Mouse (Mus musculus): ENCODE data around the gene Dctd.
"Not testable (repeated sequence)": the region's sequence is repeated elsewhere in the genome, so short reads cannot be mapped to it uniquely, and the experiment has no call there.

Gene Dctd

DNA sequence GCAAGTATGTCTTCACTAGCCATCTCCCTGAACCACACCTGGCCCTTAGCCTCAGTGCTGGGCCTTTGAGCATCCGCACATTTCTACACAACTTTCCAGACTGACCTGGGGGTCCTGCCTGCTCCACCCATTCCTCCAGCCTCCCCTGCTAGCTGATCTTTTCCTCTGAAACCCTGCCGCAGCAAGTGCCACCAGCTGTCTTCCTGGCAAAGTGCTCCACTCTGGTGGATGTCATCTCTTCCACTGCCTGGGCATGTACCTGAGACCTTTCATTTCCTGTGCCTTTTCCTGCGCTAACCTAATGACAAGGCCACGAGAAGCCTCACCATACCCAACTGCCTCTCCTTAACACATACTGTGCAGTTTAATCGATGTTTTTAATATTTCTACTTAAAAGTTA lies 46.9 kb downstream of the Dctd start:
- DNase-seq (ENCODE audit: low read depth, low spot score) = no peak

DNA sequence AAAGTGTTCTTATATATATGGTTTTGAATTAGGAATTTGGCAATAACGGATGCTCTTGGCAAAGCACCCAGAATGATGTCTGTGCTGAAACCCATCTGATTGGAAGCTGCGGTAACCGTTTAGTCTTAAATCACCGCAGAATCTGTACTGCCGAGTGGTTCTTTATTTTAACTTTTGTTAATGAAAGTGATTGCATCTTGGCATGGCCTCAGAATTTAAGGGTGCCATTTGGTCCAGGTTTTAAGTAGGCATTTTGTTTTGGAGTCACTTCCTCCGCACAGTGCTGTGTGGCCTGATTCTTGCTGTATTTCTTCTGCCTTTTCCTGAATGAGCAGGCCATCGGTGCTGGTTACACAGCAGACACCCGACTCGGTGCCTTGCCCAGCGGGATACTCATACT lies 47.6 kb downstream of the Dctd start:
- DNase-seq (ENCODE audit: low read depth, low spot score) = no peak

DNA sequence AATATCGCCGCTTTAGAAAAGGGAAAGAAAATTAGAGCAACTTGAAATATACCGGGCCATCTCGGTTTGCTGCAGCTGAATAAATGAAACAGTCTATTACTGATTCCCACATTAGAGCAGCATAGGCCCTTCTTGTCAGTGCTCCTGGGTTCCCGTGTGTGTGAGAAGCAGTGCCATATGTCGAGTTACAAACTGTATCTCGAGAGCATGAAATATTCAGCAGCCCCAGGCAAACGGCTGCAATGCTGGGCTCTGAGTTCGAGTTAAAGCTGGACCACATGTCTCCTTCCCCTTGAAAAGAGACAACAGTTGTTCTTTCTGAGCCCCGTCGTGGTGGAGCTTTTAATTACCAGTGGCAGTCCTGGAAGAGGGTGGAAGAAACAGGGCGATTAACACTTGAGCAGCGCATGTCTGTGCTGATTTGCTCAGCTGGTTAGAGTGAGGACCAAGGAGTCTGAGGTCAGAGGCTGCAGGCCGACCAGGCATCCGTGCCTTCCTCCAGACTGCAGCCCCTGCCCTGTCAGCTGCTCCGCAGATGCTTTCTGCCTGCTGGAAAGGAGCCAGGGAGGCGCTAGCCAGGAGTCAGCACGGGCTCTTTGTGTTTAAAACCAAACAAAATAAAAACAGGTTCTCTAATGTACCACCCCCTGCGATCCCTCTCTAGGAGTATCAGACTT lies 53.3 kb downstream of the Dctd start:
- no peak for DNase-seq (ENCODE audit: low read depth, low spot score)

DNA sequence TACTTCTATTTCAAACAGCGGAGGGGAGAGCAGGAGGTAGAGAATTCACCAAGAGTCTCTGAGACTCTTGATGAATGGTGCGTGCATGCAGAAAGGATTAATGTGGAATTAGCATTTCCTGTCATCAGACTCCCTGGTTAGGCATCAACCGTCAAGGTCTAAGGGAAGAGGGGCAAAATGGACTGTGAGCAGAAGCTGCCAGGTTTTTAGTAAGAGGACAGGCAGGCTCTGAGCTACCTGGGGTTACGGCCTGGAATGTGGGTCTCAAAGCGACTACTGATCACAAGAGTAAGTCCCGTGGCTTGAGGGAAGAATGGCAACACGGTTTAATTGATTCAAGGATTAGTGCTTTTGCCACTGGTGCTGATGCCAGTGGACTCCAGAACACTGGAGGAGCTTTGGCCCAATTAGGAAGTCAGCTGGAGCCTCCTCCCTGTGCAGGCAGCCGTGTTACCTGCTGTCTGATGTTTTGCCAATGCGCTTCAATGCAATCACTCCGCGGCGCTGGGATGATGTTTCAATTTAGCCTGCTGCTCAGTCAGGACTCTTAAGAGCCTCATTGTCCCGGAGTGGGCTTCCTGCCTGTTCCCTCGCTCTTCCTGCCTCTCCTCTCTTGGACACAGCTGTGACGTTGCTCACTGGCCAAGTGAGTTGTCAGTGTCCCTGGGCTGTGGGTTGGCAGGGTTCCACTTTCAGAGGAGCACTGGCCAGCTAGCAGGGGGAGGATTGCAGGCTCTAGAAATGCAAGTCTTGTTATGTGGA lies 54.6 kb downstream of the Dctd start:
- no peak for DNase-seq (ENCODE audit: low read depth, low spot score)

DNA sequence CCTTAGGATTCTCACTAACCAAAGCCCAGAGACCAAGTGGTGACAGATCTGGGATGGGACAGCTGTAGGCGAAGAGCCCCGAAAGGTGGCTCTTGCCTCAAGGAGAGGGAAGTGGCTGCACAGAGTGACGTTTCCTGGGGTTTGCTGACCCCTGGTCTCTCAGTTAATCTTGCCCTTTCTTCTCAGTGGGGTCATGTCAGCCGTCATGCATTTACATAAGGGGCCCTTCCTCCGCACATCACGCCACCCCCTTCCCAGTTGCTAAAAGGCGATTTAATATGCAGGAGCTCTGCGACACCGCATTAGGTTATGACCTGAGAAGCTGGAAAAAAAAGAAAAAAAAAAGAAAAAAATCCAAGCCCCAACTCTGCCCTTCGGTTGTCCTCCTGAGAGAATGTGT lies 58.8 kb downstream of the Dctd start:
- DNase-seq (ENCODE audit: low read depth, low spot score) = no peak

DNA sequence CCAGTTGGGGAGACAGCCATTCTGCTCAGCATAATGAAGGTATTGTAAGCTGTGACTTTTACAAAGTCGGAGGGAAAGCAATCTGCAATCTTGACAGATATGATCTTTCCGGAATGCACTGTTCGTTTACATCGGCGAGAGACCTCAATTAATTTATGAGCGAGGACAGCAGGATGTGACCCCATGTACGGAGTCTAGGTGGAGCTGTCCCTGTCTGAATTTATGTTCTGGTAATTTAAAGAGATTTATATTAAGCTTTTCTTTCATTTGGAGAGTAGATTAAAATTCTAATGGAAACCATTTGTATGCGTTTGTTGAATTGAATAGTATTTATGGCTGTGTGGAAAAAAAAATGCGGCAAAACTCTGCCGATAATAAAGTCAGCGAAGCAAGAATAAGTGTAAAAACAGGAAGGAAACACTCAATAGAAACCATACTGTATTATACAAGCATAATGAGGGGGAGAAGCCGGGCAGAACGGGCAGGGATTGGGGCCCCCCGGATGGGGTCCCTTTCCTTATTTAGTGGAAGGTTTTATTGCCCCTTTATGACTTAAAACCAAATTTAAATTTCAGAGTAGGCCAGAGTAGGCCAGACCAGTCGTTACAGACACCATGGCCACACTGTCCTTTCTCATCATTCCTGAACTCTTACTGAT lies 59.8 kb downstream of the Dctd start:
- peak; percentile 27 for DNase-seq (ENCODE audit: low read depth, low spot score)

DNA sequence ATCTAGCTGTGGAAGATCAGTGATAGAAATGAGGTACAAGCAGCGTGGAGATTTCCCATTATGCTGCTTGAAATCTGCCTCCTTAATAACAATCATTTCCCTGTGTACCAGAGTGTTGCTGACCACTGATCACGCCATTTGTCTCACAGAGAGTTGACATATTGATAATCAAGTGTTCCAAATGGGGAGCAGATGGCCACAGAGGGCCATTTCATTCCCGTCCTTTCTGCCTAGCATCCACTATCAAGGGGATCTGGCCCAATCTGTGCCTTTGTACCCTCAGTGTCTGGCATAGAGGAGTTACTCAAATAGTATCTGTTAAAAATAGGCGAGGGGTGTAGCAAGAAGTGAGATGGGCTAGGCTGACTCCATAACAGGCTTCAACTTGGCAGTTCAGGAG lies 78.5 kb downstream of the Dctd start:
- DNase-seq (ENCODE audit: low read depth, low spot score) = no peak

DNA sequence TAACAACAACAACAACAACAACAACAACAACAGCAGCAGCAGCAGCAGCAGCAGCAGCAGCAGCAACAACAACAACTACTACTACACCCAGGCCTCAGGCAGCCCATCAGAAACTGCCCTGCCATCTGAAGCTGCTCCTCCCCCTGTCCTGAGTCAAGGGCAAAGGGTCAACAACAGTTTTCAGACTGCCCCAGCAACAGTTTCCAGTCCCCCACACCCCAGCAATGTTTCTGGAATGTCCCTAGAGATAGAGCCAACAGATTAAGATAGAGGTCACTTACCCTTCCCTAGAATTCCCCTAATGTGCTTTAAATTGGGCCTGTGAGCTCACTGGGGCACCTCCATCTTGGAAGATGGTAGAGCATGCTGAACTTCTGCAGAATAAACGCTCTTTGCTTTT lies 79.0 kb downstream of the Dctd start:
- no peak for DNase-seq (ENCODE audit: low read depth, low spot score)

DNA sequence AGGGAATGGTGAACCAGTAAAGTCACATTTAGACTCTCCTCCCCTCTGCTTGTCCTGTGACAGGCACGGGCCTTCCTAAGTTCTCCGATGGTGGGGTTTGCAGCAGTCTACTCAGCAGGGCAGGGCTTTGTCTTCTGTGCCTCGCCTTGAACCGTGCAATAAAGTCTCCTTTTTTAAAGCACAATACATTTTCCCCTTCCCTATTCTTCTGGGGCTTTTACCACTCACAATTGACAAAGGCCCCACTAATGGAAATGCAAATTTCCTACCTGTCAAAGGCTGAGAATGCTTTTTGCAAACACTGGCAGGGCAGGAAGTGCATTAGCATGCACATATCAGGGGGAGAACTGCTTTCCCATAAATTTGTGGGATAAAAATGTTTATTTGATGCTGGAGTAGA lies 80.1 kb downstream of the Dctd start:
- no peak for DNase-seq (ENCODE audit: low read depth, low spot score)

DNA sequence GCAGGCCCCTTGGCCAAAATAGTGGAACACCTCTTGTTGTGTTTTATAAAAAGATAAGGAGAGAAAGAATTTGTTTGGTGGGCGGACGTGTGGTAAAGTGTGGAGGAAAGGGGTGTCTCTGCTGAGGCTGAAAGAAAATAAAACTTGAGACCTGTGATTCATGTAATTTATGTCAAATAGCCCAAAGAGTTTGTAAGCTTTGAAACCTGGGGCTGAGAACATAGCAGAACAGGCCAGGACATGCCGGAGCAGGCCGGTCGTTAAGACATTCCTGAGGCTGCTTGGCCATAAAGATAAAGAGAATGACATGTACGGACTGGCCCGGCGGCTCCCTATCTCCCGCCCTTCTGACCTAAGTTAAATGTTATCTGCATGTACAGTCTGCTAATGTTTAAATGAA lies 81.3 kb downstream of the Dctd start:
- DNase-seq (ENCODE audit: low read depth, low spot score) = not testable (repeated sequence)

DNA sequence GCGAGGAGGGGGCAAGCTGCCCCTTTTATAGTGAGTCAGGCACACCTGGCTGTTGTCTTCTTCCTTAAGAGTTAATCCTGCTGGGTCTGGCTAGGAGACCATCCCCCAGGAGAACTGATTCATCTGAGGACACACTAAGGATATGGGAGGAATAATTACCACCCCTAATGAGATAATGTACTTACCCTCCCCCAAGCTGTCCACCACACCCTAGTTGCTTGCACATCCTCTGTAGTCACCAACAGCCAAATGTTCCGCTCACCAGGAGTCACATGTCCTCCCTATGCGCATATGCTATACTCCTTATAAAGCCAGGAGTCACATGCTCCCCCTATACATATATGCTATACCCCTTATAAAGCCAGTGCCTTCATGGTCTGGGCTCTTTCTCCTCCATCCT lies 82.1 kb downstream of the Dctd start:
- DNase-seq (ENCODE audit: low read depth, low spot score) = no peak

DNA sequence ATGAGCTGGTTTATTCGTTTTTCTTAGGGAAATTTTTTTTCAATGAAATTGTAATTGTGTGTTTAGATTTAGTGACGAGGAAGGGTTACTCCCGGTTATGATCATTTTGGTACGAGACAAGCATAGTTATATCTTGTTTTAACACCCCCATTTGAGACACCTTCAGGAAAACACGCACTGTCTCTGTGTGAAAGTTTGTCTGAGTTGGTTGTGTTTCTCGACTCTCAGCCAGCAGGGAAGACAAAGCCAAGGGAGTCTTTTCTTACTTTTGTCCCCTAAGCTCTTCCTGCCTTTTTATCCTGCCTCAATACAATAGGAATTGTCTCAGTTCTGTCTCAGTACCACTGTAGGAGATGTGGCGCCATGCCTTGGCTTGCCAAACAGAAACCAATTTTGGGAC lies 84.9 kb downstream of the Dctd start:
- DNase-seq (ENCODE audit: low read depth, low spot score) = no peak

DNA sequence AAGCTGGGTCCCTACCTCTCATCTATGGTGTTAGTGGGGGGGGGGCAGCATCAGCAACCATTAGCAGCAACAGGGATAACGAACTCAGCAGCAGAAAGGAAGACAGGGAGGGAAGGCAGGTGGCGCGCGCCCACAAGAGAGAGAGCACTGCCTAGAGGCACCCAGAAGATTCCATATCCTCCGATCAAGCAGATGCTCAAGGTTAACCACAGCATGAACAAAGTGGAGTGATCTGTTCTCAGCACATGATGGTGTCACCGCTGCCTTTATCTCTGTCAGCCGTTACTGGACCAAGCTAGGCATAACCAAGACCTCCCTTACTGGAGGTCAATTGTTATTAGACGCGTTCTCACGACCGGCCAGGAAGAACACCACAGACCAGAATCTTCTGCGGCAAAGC lies 89.7 kb downstream of the Dctd start:
- DNase-seq (ENCODE audit: low read depth, low spot score) = no peak

DNA sequence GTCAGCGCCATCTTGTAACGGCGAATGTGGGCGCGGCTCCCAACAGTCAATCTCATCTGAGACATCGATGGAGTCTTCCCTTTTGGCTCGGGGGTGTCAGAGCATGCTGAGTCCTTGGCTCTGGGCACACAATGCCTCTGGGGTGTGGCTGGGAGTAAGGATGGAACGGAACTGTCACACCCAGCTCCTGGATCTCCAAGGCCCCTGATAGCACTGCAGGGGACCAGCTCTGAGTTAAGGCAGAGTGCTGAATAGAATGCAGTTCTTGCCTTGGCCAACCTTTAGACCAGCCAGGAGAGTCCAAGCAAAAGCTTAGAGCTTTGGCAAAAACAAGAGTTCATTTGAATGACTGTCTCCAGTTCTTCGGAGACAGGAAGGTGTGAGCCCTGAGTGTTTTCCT lies 97.1 kb downstream of the Dctd start:
- DNase-seq (ENCODE audit: low read depth, low spot score) = no peak

DNA sequence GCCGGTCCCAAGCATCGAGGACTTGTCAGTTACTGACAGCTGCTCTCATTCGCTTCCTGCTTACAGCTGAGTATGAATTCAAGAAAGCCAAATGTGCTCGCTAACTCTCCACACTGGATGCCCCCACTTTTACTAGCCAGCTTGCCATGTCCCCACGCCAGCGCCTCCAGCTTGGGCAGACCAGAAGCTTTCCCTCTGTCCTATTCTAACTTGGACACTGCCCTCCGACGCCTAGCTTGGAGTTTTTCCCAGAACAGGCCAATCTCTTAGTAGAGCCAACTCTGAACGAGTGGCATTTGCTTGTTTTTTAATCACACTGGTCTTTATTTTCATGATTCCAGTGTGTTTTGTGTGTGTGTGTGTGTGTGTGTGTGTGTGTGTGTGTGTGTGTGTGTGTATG lies 100.3 kb downstream of the Dctd start:
- DNase-seq (ENCODE audit: low read depth, low spot score) = no peak

DNA sequence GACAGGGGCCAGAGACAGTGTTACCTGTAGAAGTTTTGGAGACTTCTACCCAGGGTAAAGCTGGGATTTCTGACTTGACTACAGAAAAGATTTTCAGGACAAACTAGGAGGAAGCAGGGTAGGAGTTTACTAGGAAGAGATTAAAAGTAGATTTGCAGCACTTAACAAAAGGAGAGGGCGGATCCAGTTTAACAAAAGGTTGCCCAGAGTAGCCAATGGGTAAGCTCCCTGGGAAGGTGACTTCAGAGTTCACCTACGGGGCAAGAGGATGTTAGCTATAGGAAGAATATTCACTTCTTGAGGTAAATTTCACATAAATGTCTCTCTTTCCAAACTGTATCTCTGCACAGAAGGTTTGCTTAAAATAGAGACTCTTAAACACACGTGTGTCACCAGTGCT lies 103.7 kb downstream of the Dctd start:
- no peak for DNase-seq (ENCODE audit: low read depth, low spot score)
